Mouse (Mus musculus): ENCODE data around the gene Nr6a1.

GRCm38 (mm10) chr2:38823912-38824583 is 103.4 kb downstream of the Nr6a1 start:
- TF ChIP-seq CTCF (IDR thresholded peaks at IDR 0.05; ENCODE audit: extremely low read depth, insufficient read depth, insufficient read length, insufficient replicate concordance) (no peak), POLR2A (IDR thresholded peaks at IDR 0.05; ENCODE audit: low read depth, low read length) (no peak)
